ENCODE assay signal across 18 mouse cellular contexts in genomic region chr7:24919728-24920127, GRCm38 (mm10). TPM values are rescaled to one million over a fixed set of nuclear protein-coding genes. Genes with fewer than 3 reads are reported as not detected.
A peak's percentile ranks its signal among the peaks of the same experiment; 100 is the strongest.
DNase-seq lines count a peak whose midpoint lies in the region; ATAC-seq and TF ChIP-seq lines count a peak whose summit lies in the region.
"Had no signal": no experiment of that assay in that cellular context is flagged by ENCODE, and none has a peak within 500 bp of the region (broad histone marks: within the 10 kb centered on the region; RNA-seq: fewer than 3 reads in every experiment).

No protein-coding gene starts in this region.

- H3K27ac ChIP-seq in liver, adult 2 months (replicated peaks; ENCODE audit: insufficient read depth, low read depth, low read length), result no peak overlapping the region
- peak overlapping the region; percentile 20; the same call in 1 of the 2 replicates for H3K27ac ChIP-seq in layer of hippocampus, adult 2 months
- no peak overlapping the region for H3K27ac ChIP-seq in forebrain, embryonic 15.5 days (replicated peaks)
- H3K27ac ChIP-seq: embryonic facial prominence, embryonic 12.5 days; forebrain, embryonic 13.5 days; heart, embryonic 13.5 days; liver, embryonic 13.5 days had no signal

- no peaks in the 10 kb centered on the region for H3K27me3 ChIP-seq in liver, adult 2 months (ENCODE audit: control insufficient read depth, insufficient read depth, low read length)
- no peaks in the 10 kb centered on the region for H3K27me3 ChIP-seq in forebrain, embryonic 15.5 days
- H3K27me3 ChIP-seq: embryonic facial prominence, embryonic 12.5 days; forebrain, embryonic 13.5 days; heart, embryonic 13.5 days; liver, embryonic 13.5 days had no signal

- 34% methylated on average over 9 of the region's 9 CpGs for WGBS in liver, adult 2 months
- WGBS in forebrain, embryonic 15.5 days, result 81% methylated on average over 9 of the region's 9 CpGs

- no peaks in the 10 kb centered on the region for H3K9me3 ChIP-seq in forebrain, embryonic 15.5 days
- H3K9me3 ChIP-seq: embryonic facial prominence, embryonic 12.5 days; forebrain, embryonic 13.5 days; heart, embryonic 13.5 days; liver, embryonic 13.5 days had no signal

- H3K4me1 ChIP-seq in liver, adult 2 months (ENCODE audit: control insufficient read depth, insufficient read depth, low read length), result no peaks in the 10 kb centered on the region
- no peaks in the 10 kb centered on the region for H3K4me1 ChIP-seq in forebrain, embryonic 15.5 days
- H3K4me1 ChIP-seq: embryonic facial prominence, embryonic 12.5 days; forebrain, embryonic 13.5 days; heart, embryonic 13.5 days; liver, embryonic 13.5 days had no signal

- peaks cover 29% of the 10 kb centered on the region for H3K36me3 ChIP-seq in liver, adult 2 months (ENCODE audit: control insufficient read depth, insufficient read depth, low read length)
- peaks cover 72% of the 10 kb centered on the region for H3K36me3 ChIP-seq in forebrain, embryonic 15.5 days

- no peak for DNase-seq in frontal cortex, postnatal 25 days (ENCODE audit: low spot score in 2 of 2)
- peak; percentile 87 for DNase-seq in liver, adult 2 months (ENCODE audit: extremely low read depth, low read depth, low spot score)
- DNase-seq in liver, result no peak
- DNase-seq in gastrocnemius, adult 18-20 months (ENCODE audit: low spot score), result peak; percentile 79
- peak; percentile 50 to 60 for DNase-seq in layer of hippocampus, adult 2 months (ENCODE audit: low spot score in 2 of 2)
- no peak for DNase-seq in adrenal gland, adult (ENCODE audit: inconsistent age in 2 of 2, low spot score in 1 of 2)
- DNase-seq: cerebellum, adult 9-10 months; kidney, adult 11 months; liver, embryonic 13.5 days; right cerebral cortex, postnatal 4 days had no signal

- H3K9ac ChIP-seq in liver, adult 2 months (ENCODE audit: low read depth, low read length), result no peak overlapping the region
- no peak overlapping the region for H3K9ac ChIP-seq in forebrain, embryonic 15.5 days (replicated peaks)
- H3K9ac ChIP-seq: embryonic facial prominence, embryonic 12.5 days; forebrain, embryonic 13.5 days; heart, embryonic 13.5 days; liver, embryonic 13.5 days had no signal

- no peaks in the 10 kb centered on the region for H3K79me2 ChIP-seq in liver, adult 2 months (ENCODE audit: control insufficient read depth, insufficient read depth, low read length)

- TF ChIP-seq POLR2A in liver, adult 2 months (IDR thresholded peaks at IDR 0.05; ENCODE audit: extremely low read depth, insufficient read depth, low read length), result no peak

- ATAC-seq in frontal cortex, adult (ENCODE audit: low TSS enrichment), result peak; percentile 79; the same call in 1 of the 2 replicates
- ATAC-seq in forebrain, embryonic 15.5 days (replicated peaks), result no peak
- ATAC-seq: forebrain, embryonic 13.5 days had no signal

- no peak overlapping the region for H3K4me2 ChIP-seq in forebrain, embryonic 15.5 days (replicated peaks)
- H3K4me2 ChIP-seq: embryonic facial prominence, embryonic 12.5 days; forebrain, embryonic 13.5 days; heart, embryonic 13.5 days; liver, embryonic 13.5 days had no signal

- no peak overlapping the region for H3K4me3 ChIP-seq in liver, adult 2 months (ENCODE audit: insufficient read depth, low read depth, low read length)
- no peak overlapping the region for H3K4me3 ChIP-seq in layer of hippocampus, adult 2 months
- no peak overlapping the region for H3K4me3 ChIP-seq in forebrain, embryonic 15.5 days
- H3K4me3 ChIP-seq: embryonic facial prominence, embryonic 12.5 days; forebrain, embryonic 13.5 days; heart, embryonic 13.5 days; liver, embryonic 13.5 days had no signal

- no peak for TF ChIP-seq CTCF in liver, adult 2 months (IDR thresholded peaks at IDR 0.05; ENCODE audit: low read depth, low read length)
- TF ChIP-seq CTCF in layer of hippocampus, adult 2 months (conservative IDR thresholded peaks at IDR 0.05), result no peak

RNA-seq across cellular contexts. Expression of gene Arhgef1, which starts 17.0 kb away (rescaled TPM):
- 8.5 and 15.5 TPM in 2 replicates for total RNA-seq in liver, adult 2 months (2014; rRNA removed)
- 46.6 and 62.9 TPM in 2 replicates for polyA plus RNA-seq in liver, adult 2 months (2012; rRNA removed)
- 10 to 100 TPM; 21.0 to 23.8 TPM for total RNA-seq in gastrocnemius, adult 18-20 months (2021)
- 10 to 100 TPM; 88.3 to 100.0 TPM for total RNA-seq in layer of hippocampus, adult 2 months (2021)
- polyA plus RNA-seq in forebrain, embryonic 15.5 days (2015; fragmentation: Nextera tagmentation; extraction: Ambion mirVana), result 74.4 and 82.0 TPM in 2 replicates

RNA-seq across cellular contexts. Expression of gene Cd79a, which starts 22.5 kb away (rescaled TPM):
- total RNA-seq in liver, adult 2 months (2014; rRNA removed), result 0.18 and 0.60 TPM in 2 replicates
- polyA plus RNA-seq in liver, adult 2 months (2012; rRNA removed), result 2.0 and 5.7 TPM in 2 replicates
- under 1 TPM in 1 of 2 experiments, not detected in 1; 0.14 TPM for total RNA-seq in gastrocnemius, adult 18-20 months (2021)
- total RNA-seq in layer of hippocampus, adult 2 months (2021), result not detected
- 0.20 and 0.34 TPM in 2 replicates for polyA plus RNA-seq in forebrain, embryonic 15.5 days (2015; fragmentation: Nextera tagmentation; extraction: Ambion mirVana)

RNA-seq across cellular contexts. Expression of gene Gm4881, which starts 24.6 kb away (rescaled TPM):
- total RNA-seq in liver, adult 2 months (2014; rRNA removed), result not detected in 2 replicates
- not detected in 2 replicates for polyA plus RNA-seq in liver, adult 2 months (2012; rRNA removed)
- not detected for total RNA-seq in gastrocnemius, adult 18-20 months (2021)
- not detected for total RNA-seq in layer of hippocampus, adult 2 months (2021)
- polyA plus RNA-seq in forebrain, embryonic 15.5 days (2015; fragmentation: Nextera tagmentation; extraction: Ambion mirVana), result 0.22 and 1.3 TPM in 2 replicates
- total RNA-seq: adrenal gland, postnatal 36 days; left cerebral cortex, adult 8-10 months had no signal
- polyA plus RNA-seq: embryonic facial prominence, embryonic 12.5 days; heart, embryonic 13.5 days; liver, embryonic 13.5 days; stomach, embryonic 16.5 days had no signal

RNA-seq across cellular contexts. Expression of gene Rps19, which starts 35.6 kb away (rescaled TPM):
- total RNA-seq in liver, adult 2 months (2014; rRNA removed), result 205 and 255 TPM in 2 replicates
- 191 and 262 TPM in 2 replicates for polyA plus RNA-seq in liver, adult 2 months (2012; rRNA removed)
- 100 to 1,000 TPM; 312 to 357 TPM for total RNA-seq in gastrocnemius, adult 18-20 months (2021)
- 100 to 1,000 TPM; 501 to 525 TPM for total RNA-seq in layer of hippocampus, adult 2 months (2021)
- 1,460 and 1,591 TPM in 2 replicates for polyA plus RNA-seq in forebrain, embryonic 15.5 days (2015; fragmentation: Nextera tagmentation; extraction: Ambion mirVana)

RNA-seq across cellular contexts. Expression of gene Dmrtc2, which starts 49.9 kb away (rescaled TPM):
- not detected in 2 replicates for total RNA-seq in liver, adult 2 months (2014; rRNA removed)
- polyA plus RNA-seq in liver, adult 2 months (2012; rRNA removed), result not detected in 2 replicates
- total RNA-seq in gastrocnemius, adult 18-20 months (2021), result not detected
- total RNA-seq in layer of hippocampus, adult 2 months (2021), result not detected
- polyA plus RNA-seq in forebrain, embryonic 15.5 days (2015; fragmentation: Nextera tagmentation; extraction: Ambion mirVana), result not detected in 2 replicates
- total RNA-seq: adrenal gland, postnatal 36 days; left cerebral cortex, adult 8-10 months had no signal
- polyA plus RNA-seq: embryonic facial prominence, embryonic 12.5 days; liver, embryonic 13.5 days; stomach, embryonic 16.5 days had no signal

Comparison
In these comparisons a context has a peak if more than half of its experiments do, and no peak if none do; other contexts are left out.
1. DNase-seq: peak in liver, adult 2 months (single experiment), gastrocnemius, adult 18-20 months (single experiment) and layer of hippocampus, adult 2 months (2 of 2); none in frontal cortex, postnatal 25 days (0 of 2), liver (single experiment) and adrenal gland, adult (0 of 2).